Mouse (Mus musculus): ENCODE measurements at regions not wholly inside any gene's neighbourhood (a gene's known extent, or its start where the extent isn't known, plus 50 kb on each side); places are given as distances from the start of the nearest gene placed in this dataset.

DNA sequence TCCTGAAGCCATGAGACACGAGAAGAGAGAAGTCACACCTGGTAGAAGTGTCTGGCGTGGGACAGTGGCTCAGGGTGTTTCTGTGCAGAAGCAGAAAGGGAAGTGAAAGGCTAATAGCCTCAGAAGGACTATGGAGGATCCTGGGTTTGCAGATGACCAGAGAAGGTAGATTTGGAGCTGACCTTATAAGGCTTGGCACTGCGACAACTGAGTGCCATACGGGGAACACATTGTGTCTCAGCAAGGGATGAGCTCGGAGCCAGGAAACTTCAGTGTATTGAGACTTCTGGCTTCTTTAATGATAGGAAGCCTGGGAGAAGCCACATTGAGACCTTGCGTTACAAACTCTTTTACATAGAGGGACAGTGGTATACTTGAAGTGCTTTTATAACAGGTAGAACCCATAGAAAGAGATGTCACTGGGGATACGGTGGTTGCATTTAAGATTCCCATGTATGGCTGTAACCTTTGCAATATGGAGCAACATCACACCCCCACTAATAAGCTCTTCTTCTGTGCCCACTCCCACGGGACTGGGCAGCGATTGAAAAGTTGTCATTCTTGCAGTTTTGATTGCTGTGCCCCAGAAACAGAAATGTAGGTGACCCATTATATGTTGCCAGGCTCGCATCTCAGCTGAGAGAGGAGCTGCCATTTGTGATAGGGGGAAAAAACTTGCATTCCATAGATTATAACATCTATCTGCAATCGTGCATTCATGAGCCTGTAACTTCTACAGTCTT is 61.8 kb upstream of the Dync1i1 start:
- H3K4me3 ChIP-seq (ENCODE audit: low read length), result no peak overlapping the region
- H3K9ac ChIP-seq (ENCODE audit: low read depth, low read length), result no peak overlapping the region
- no peaks in the 10 kb centered on the region for H3K4me1 ChIP-seq (ENCODE audit: control insufficient read depth, insufficient read depth, low read length)
- H3K36me3 ChIP-seq (ENCODE audit: control insufficient read depth, insufficient read depth, low read length), result no peaks in the 10 kb centered on the region
- no peak for ATAC-seq
- H3K27me3 ChIP-seq (replicated peaks; ENCODE audit: control insufficient read depth, insufficient read depth, low read length), result no peaks in the 10 kb centered on the region
- no peak overlapping the region for H3K27ac ChIP-seq (ENCODE audit: low read length)
- H3K9me3 ChIP-seq (ENCODE audit: control insufficient read depth, low read length), result no peaks in the 10 kb centered on the region
- 86% methylated on average over 11 of the region's 11 CpGs for WGBS
- H3K4me2 ChIP-seq (ENCODE audit: low read depth, low read length), result no peak overlapping the region

DNA sequence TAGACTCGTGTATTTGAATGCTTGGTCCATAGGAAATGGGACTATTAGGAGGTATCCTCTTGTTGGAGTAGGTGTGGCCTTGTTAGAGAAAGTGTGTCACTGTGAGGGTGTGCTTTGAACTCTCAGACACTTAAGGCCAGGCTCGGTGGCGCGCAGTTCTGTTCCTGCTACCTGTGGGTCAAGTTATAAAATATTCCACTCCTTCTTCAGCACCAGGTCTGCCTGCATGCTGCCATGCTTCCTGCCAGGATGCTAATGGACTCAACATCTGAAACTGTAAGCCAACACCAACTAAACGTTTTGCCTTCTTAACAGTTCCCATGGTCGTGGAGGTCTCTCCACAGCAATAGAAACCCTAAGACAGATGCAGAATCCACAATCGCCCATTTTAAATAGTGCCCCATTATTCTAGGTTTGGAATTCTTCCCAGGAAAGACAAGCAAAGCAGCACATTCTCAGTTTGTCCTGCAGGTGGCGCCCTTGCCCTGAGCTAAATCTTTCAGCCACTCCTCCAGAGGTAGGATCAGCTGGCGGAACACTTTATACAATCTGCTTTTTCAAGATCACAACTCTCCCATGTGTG is 80.2 kb upstream of the Dync1i1 start:
- Histone ChIP-seq H3K27ac (ENCODE audit: low read length) (no peak overlapping the region), H3K4me2 (ENCODE audit: low read depth, low read length) (no peak overlapping the region), H3K27me3 (replicated peaks; ENCODE audit: control insufficient read depth, insufficient read depth, low read length) (no peaks in the 10 kb centered on the region), H3K36me3 (ENCODE audit: control insufficient read depth, insufficient read depth, low read length) (no peaks in the 10 kb centered on the region), H3K9ac (ENCODE audit: low read depth, low read length) (no peak overlapping the region), H3K4me3 (ENCODE audit: low read length) (no peak overlapping the region), H3K4me1 (ENCODE audit: control insufficient read depth, insufficient read depth, low read length) (0 out of 2 replicates have a peak, but pooled peaks cover 2% of the 10 kb centered on the region), H3K9me3 (ENCODE audit: control insufficient read depth, low read length) (no peaks in the 10 kb centered on the region)
- WGBS, result 20% methylated on average over 9 of the region's 9 CpGs
- ATAC-seq, result 0 out of 2 replicates have a peak, but pooled peaks have one; percentile 48

DNA sequence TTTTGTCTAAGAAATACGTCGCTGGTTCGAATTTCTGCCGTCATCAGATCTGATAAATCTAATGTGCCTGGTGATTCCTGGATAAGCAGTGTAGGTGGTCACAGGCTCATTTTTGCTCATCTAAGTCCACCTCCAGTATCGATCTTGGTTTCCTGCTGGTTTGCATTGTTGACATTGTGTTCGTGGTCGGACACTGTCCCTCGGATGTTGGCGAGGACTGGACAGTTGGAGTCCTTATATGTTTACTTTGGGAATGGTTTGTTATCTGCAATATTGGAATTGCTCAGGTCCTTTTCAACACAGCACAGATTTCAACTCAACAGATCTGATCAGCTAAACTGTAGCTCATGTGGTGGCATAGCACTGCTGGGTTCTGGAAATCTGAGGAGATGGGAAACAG is 91.2 kb upstream of the Dync1i1 start:
- H3K9me3 ChIP-seq (ENCODE audit: control insufficient read depth, low read length), result no peaks in the 10 kb centered on the region
- no peaks in the 10 kb centered on the region for H3K27me3 ChIP-seq (replicated peaks; ENCODE audit: control insufficient read depth, insufficient read depth, low read length)
- no peak for ATAC-seq
- H3K4me2 ChIP-seq (ENCODE audit: low read depth, low read length), result no peak overlapping the region
- H3K36me3 ChIP-seq (ENCODE audit: control insufficient read depth, insufficient read depth, low read length), result no peaks in the 10 kb centered on the region
- no peaks in the 10 kb centered on the region for H3K4me1 ChIP-seq (ENCODE audit: control insufficient read depth, insufficient read depth, low read length)
- 82% methylated on average over 9 of the region's 9 CpGs for WGBS
- no peak overlapping the region for H3K27ac ChIP-seq (ENCODE audit: low read length)
- no peak overlapping the region for H3K9ac ChIP-seq (ENCODE audit: low read depth, low read length)
- no peak overlapping the region for H3K4me3 ChIP-seq (ENCODE audit: low read length)

DNA sequence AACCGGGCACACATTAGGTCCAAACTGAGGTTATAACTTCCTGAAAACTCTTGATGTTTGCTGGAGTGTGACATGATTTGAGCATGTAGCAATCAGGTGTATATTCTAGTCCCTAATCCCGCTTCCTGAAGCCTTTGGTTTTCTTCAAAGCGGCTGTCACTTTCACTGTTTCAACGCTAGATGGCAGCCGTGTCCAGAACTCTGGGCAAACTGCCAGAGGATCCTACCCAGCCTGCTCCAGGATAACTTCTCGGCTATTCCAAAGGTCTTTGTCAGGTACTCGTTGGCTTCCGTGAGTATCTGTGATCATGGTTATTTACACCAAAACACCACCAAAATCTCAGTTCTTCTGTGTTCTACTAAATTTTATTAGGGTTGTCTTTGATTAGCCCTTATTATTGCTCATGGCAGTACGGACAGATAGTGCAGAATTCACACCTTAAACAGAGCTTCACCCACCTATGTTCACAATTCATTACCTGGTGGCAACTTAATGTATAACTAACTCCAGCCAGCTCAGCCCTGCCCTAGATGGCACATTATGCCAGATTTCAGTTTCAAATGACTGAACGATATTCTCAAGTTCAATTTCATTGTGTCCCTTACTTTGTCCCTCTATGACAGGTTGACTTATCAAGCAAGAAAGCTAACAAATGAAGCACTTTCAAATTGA is 92.3 kb upstream of the Dync1i1 start:
- peak; percentile 90 for ATAC-seq
- Histone ChIP-seq H3K9me3 (ENCODE audit: control insufficient read depth, low read length) (no peaks in the 10 kb centered on the region), H3K4me3 (ENCODE audit: low read length) (no peak overlapping the region), H3K4me2 (ENCODE audit: low read depth, low read length) (no peak overlapping the region), H3K9ac (ENCODE audit: low read depth, low read length) (no peak overlapping the region), H3K4me1 (ENCODE audit: control insufficient read depth, insufficient read depth, low read length) (no peaks in the 10 kb centered on the region), H3K36me3 (ENCODE audit: control insufficient read depth, insufficient read depth, low read length) (no peaks in the 10 kb centered on the region), H3K27me3 (replicated peaks; ENCODE audit: control insufficient read depth, insufficient read depth, low read length) (no peaks in the 10 kb centered on the region), H3K27ac (ENCODE audit: low read length) (no peak overlapping the region)
- WGBS, result 19% methylated on average over 10 of the region's 10 CpGs

DNA sequence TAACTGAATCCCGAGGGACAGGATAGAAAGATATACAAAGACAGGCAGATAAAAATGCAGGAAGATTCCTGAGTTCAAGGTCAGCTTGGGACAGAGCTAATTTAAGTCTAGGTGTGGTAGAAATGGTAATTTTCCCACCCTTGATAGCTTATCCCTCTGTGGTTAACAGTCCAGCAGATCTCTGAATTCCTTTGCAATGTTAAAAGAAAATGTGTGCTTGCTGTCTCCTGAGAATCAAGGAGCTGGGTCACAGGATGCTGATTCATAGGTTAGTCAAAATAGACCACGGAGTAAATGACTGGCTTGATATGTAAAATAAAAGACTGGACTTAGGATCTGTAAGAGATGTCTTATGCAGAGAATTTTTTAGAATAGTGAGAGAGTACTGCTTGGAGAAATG is 101.4 kb upstream of the Dync1i1 start:
- H3K36me3 ChIP-seq (ENCODE audit: control insufficient read depth, insufficient read depth, low read length), result no peaks in the 10 kb centered on the region
- WGBS, result 70% methylated on average over 2 of the region's 2 CpGs
- no peak overlapping the region for H3K4me2 ChIP-seq (ENCODE audit: low read depth, low read length)

DNA sequence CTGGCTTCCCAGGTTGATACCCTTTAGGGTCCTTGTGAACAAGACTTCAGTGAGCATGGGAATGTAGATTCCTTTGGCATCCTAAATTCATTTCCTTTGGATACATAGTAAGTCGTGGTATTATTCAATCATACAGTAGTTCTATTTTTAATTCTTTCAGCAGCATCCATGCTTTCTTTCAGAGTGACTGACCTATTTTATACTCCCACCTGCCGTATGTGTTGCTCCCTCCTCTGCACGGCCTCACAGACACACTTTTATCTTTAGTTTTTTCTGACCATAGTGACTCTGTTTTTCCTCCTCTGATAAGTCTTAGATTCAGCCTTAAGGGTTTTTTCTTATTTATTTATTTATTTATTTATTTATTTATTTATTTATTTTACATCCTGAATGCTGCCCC is 103.9 kb upstream of the Dync1i1 start:
- no peak overlapping the region for H3K9ac ChIP-seq (ENCODE audit: low read depth, low read length)
- WGBS, result 92% methylated on average over 3 of the region's 3 CpGs
- H3K27me3 ChIP-seq (replicated peaks; ENCODE audit: control insufficient read depth, insufficient read depth, low read length), result no peaks in the 10 kb centered on the region

More for the DNA sequence above, 101.4 kb upstream of the Dync1i1 start:
- H3K27ac ChIP-seq (ENCODE audit: low read length), result no peak overlapping the region
- no peak overlapping the region for H3K9ac ChIP-seq (ENCODE audit: low read depth, low read length)
- H3K4me3 ChIP-seq (ENCODE audit: low read length), result no peak overlapping the region
- H3K27me3 ChIP-seq (replicated peaks; ENCODE audit: control insufficient read depth, insufficient read depth, low read length), result no peaks in the 10 kb centered on the region
- H3K9me3 ChIP-seq (ENCODE audit: control insufficient read depth, low read length), result no peaks in the 10 kb centered on the region
- no peaks in the 10 kb centered on the region for H3K4me1 ChIP-seq (ENCODE audit: control insufficient read depth, insufficient read depth, low read length)
- no peak for ATAC-seq

DNA sequence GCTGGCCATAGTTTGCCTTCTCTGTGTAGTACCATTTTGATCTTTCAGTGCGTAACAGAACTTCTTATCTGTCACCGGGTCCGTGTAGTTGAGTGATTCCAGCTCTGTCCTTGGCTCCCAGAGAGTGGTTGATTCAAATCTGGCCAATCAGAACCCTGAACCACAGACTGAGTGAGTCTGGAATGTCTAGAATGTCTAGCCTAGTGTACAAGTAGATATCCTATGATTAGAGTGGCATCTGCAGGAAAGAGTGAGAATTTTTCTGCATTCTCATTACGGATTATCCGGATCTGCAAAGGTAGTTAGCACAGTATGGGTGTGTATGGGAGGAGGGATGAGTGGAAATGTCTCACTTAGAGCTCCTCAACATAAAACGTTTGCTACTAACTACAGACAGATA is 97.9 kb upstream of the Pdk4 start:
- ATAC-seq, result no peak
- H3K27me3 ChIP-seq (replicated peaks; ENCODE audit: control insufficient read depth, insufficient read depth, low read length), result no peaks in the 10 kb centered on the region
- H3K4me3 ChIP-seq (ENCODE audit: low read length), result no peak overlapping the region
- WGBS, result 59% methylated on average over 6 of the region's 6 CpGs
- H3K9me3 ChIP-seq (ENCODE audit: control insufficient read depth, low read length), result no peaks in the 10 kb centered on the region
- no peak overlapping the region for H3K27ac ChIP-seq (ENCODE audit: low read length)
- H3K36me3 ChIP-seq (ENCODE audit: control insufficient read depth, insufficient read depth, low read length), result no peaks in the 10 kb centered on the region
- H3K4me1 ChIP-seq (ENCODE audit: control insufficient read depth, insufficient read depth, low read length), result no peaks in the 10 kb centered on the region
- no peak overlapping the region for H3K9ac ChIP-seq (ENCODE audit: low read depth, low read length)
- no peak overlapping the region for H3K4me2 ChIP-seq (ENCODE audit: low read depth, low read length)

More for the DNA sequence above, 103.9 kb upstream of the Dync1i1 start:
- Histone ChIP-seq H3K4me3 (ENCODE audit: low read length) (no peak overlapping the region), H3K27ac (ENCODE audit: low read length) (no peak overlapping the region), H3K36me3 (ENCODE audit: control insufficient read depth, insufficient read depth, low read length) (no peaks in the 10 kb centered on the region), H3K4me2 (ENCODE audit: low read depth, low read length) (no peak overlapping the region), H3K9me3 (ENCODE audit: control insufficient read depth, low read length) (no peaks in the 10 kb centered on the region), H3K4me1 (ENCODE audit: control insufficient read depth, insufficient read depth, low read length) (no peaks in the 10 kb centered on the region)
- no peak for ATAC-seq

DNA sequence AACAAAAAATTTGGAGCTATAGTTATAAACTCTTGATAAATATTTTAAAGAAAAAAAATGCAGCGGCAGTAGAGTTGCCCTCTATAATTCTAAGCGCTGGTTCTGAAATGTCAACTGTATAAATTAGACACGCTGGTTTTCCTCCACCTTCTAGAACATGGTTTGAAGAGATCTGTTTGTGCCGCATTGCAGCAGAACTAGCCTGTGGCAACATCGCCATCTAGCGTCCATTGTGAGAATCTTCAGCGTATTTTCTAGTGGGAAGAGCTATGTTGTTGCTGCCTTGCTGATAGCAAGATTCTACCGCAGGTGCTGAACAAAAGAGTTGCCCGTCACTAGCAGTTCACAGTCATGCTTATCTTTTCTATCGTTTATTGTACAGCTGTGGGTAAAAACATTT is 93.5 kb upstream of the Pdk4 start:
- H3K4me1 ChIP-seq (ENCODE audit: control insufficient read depth, insufficient read depth, low read length), result no peaks in the 10 kb centered on the region
- H3K27me3 ChIP-seq (replicated peaks; ENCODE audit: control insufficient read depth, insufficient read depth, low read length), result no peaks in the 10 kb centered on the region
- no peak overlapping the region for H3K4me2 ChIP-seq (ENCODE audit: low read depth, low read length)
- no peaks in the 10 kb centered on the region for H3K36me3 ChIP-seq (ENCODE audit: control insufficient read depth, insufficient read depth, low read length)
- H3K4me3 ChIP-seq (ENCODE audit: low read length), result no peak overlapping the region
- H3K27ac ChIP-seq (ENCODE audit: low read length), result no peak overlapping the region
- H3K9me3 ChIP-seq (ENCODE audit: control insufficient read depth, low read length), result no peaks in the 10 kb centered on the region
- no peak overlapping the region for H3K9ac ChIP-seq (ENCODE audit: low read depth, low read length)
- 4% methylated on average over 10 of the region's 10 CpGs for WGBS
- ATAC-seq, result peak; percentile 84

GRCm38 (mm10) chr6:5582923-5583525 is 86.9 kb upstream of the Pdk4 start:
- no peak for ATAC-seq

More at GRCm38 (mm10) chr6:5582923-5583525, 86.9 kb upstream of the Pdk4 start:
- Histone ChIP-seq H3K9me3 (ENCODE audit: control insufficient read depth, low read length) (no peaks in the 10 kb centered on the region), H3K4me3 (ENCODE audit: low read length) (no peak overlapping the region), H3K9ac (ENCODE audit: low read depth, low read length) (no peak overlapping the region), H3K36me3 (ENCODE audit: control insufficient read depth, insufficient read depth, low read length) (no peaks in the 10 kb centered on the region), H3K27me3 (replicated peaks; ENCODE audit: control insufficient read depth, insufficient read depth, low read length) (no peaks in the 10 kb centered on the region), H3K27ac (ENCODE audit: low read length) (no peak overlapping the region), H3K4me2 (ENCODE audit: low read depth, low read length) (no peak overlapping the region), H3K4me1 (ENCODE audit: control insufficient read depth, insufficient read depth, low read length) (no peaks in the 10 kb centered on the region)
- 66% methylated on average over 2 of the region's 2 CpGs for WGBS
